8 mouse cellular contexts compared by ENCODE assay signal in genomic region chr13:38036343-38037043, GRCm38 (mm10). TPM values are rescaled to one million over a fixed set of nuclear protein-coding genes. Genes with fewer than 3 reads are reported as not detected.
A peak's percentile ranks its signal among the peaks of the same experiment; 100 is the strongest.
DNase-seq lines count a peak whose midpoint lies in the region; ATAC-seq and TF ChIP-seq lines count a peak whose summit lies in the region.

Gene Riok1 (plus strand): TSS chr13:38036995.

- H3K4me3 ChIP-seq in gastrocnemius, adult 2 months = peak within 1 kb of the TSS; percentile 99
- H3K4me3 ChIP-seq in heart, embryonic 12.5 days = peak within 1 kb of the TSS; percentile 70
- H3K4me3 ChIP-seq in stomach, embryonic 16.5 days (replicated peaks; ENCODE audit: low read length) = peak within 1 kb of the TSS; percentile 89

- ATAC-seq in heart, embryonic 12.5 days (ENCODE audit: insufficient number of reproducible peaks, low FRiP score) = peak; percentile 71
- ATAC-seq in stomach, embryonic 16.5 days (ENCODE audit: insufficient read depth, low FRiP score) = no peak

- TF ChIP-seq CTCF in gastrocnemius, adult 2 months (IDR thresholded peaks at IDR 0.05) = no peak

- 10% methylated on average over 37 of the region's 37 CpGs for WGBS in heart, embryonic 12.5 days
- WGBS in stomach, embryonic 16.5 days = 9% methylated on average over 37 of the region's 37 CpGs

- peak within 1 kb of the TSS; percentile 93 for H3K27ac ChIP-seq in gastrocnemius, adult 2 months
- peak within 1 kb of the TSS; percentile 61; the same call in 1 of the 2 replicates for H3K27ac ChIP-seq in heart, embryonic 12.5 days (ENCODE audit: poor library complexity, severe bottlenecking)
- peak within 1 kb of the TSS; percentile 84 for H3K27ac ChIP-seq in stomach, embryonic 16.5 days (ENCODE audit: low read length)

- no peaks in the 10 kb centered on the region for H3K9me3 ChIP-seq in heart, embryonic 12.5 days (replicated peaks)
- no peaks in the 10 kb centered on the region for H3K9me3 ChIP-seq in stomach, embryonic 16.5 days (replicated peaks; ENCODE audit: control insufficient read depth, low read length)

- H3K27me3 ChIP-seq in heart, embryonic 12.5 days (replicated peaks) = no peaks in the 10 kb centered on the region
- no peaks in the 10 kb centered on the region for H3K27me3 ChIP-seq in stomach, embryonic 16.5 days (ENCODE audit: control insufficient read depth, insufficient read depth, low read length)

- intact Hi-C loops in gastrocnemius, adult 2 months (cut with DNase I) = loop anchor here (2.0 to 5.0 kb wide), 3 partner anchors 42 to 604 kb away; partner anchors contain the start of gene Ssr1

- peak within 1 kb of the TSS; percentile 92 for H3K4me2 ChIP-seq in heart, embryonic 12.5 days
- peak within 1 kb of the TSS; percentile 96 for H3K4me2 ChIP-seq in stomach, embryonic 16.5 days (ENCODE audit: low read depth, low read length)

- DNase-seq in gastrocnemius, adult 2 months = no peak
- no peak for DNase-seq in gastrocnemius, adult 8-10 months (ENCODE audit: low spot score in 2 of 2)
- peak; percentile 18 for DNase-seq in ES-CJ7 (ENCODE audit: low read depth, low spot score)
- peak; percentile 17 for DNase-seq in cerebellum, adult 8-10 months
- DNase-seq in kidney, postnatal 4 days = peak; percentile 24 to 35
- peak; percentile 20 for DNase-seq in lung, postnatal 10 days

- H3K36me3 ChIP-seq in heart, embryonic 12.5 days = peaks cover 19% of the 10 kb centered on the region
- H3K36me3 ChIP-seq in stomach, embryonic 16.5 days (ENCODE audit: control insufficient read depth, insufficient read depth, low read length) = no peaks in the 10 kb centered on the region

- H3K9ac ChIP-seq in heart, embryonic 12.5 days = peak within 1 kb of the TSS; percentile 88
- peak within 1 kb of the TSS; percentile 89 for H3K9ac ChIP-seq in stomach, embryonic 16.5 days (ENCODE audit: low read length)

- peaks cover 22% of the 10 kb centered on the region for H3K4me1 ChIP-seq in heart, embryonic 12.5 days (replicated peaks)
- H3K4me1 ChIP-seq in stomach, embryonic 16.5 days (ENCODE audit: control insufficient read depth, insufficient read depth, low read length) = peaks cover 15% of the 10 kb centered on the region

RNA-seq across cellular contexts. Expression of gene Riok1, which starts in this region (rescaled TPM):
- total RNA-seq in gastrocnemius, adult 2 months (2021) = 1 to 10 TPM; 8.2 to 8.7 TPM
- total RNA-seq in gastrocnemius, adult 8-10 months (2022) = 10 to 100 TPM in 1 of 4 experiments, 1 to 10 TPM in 3; 5.2 to 10.7 (median 7.3) TPM
- 34.2 and 36.7 TPM in 2 replicates for polyA plus RNA-seq in heart, embryonic 12.5 days (2016; fragmentation: Nextera tagmentation; extraction: Ambion mirVana)
- polyA plus RNA-seq in stomach, embryonic 16.5 days (2015; fragmentation: Nextera tagmentation; extraction: Ambion mirVana) = 43.9 and 45.6 TPM in 2 replicates

Comparison
In these comparisons a context has a peak if more than half of its experiments do, and no peak if none do; other contexts are left out.
1. DNase-seq: peak in ES-CJ7 (single experiment), cerebellum, adult 8-10 months (single experiment), kidney, postnatal 4 days (2 of 2) and lung, postnatal 10 days (single experiment); none in gastrocnemius, adult 2 months (single experiment) and gastrocnemius, adult 8-10 months (0 of 2).
2. Peak in every context shown above with its lines, with median percentiles within 50 percentile points of each other: H3K27ac ChIP-seq and H3K4me3 ChIP-seq.